Mouse (Mus musculus): ENCODE measurements around the gene Sap18b.

DNA sequence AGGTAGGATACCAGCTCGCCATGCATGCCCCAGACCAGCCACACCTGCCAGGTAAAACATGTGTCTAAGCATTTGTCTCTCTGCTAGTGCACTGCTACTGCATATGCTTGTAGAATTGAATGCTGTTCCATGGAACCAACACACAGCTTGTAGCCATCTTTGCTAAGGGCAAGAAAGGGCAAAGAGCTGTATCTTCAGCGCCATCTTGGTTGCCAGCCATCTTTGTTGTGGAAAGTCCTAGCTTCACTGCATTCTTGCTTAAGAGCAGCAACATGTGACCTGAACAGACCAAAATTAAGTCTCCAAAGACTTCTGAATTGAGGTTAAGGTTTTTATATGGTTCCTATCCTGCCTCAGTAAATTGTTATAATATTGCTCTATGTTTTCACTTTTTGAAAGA lies 43.4 kb upstream of the Sap18b start:
- no peak for TF ChIP-seq TCF3 (IDR thresholded peaks at IDR 0.05; ENCODE audit: insufficient read length, low read depth)
- TF ChIP-seq POLR2A (IDR thresholded peaks at IDR 0.05; ENCODE audit: insufficient read length, low read depth) = no peak
- no peak for TF ChIP-seq USF1 (IDR thresholded peaks at IDR 0.05; ENCODE audit: low read depth)
